Mouse (Mus musculus) CH12F3 (cell line): ENCODE data around the gene Dennd2a.
"Not testable (repeated sequence)": the region's sequence is repeated elsewhere in the genome, so short reads cannot be mapped to it uniquely, and the experiment has no call there.

Experiments
- in situ Hi-C: fragments of 300-500 bp; cut with MboI; formaldehyde crosslinking; loops from 2 replicates; pipeline ENCODE4 v1.14.3; 2020; ENCODE audit warnings: low sequenced_read_pairs

Dennd2a gene

GRCm38 (mm10) chr6:39455339-39456160, 102.1 kb downstream of the Dennd2a start:
- in situ Hi-C loops, result no loop called here

- in situ Hi-C loops, result no loop called here
Measured at GRCm38 (mm10) chr6:39454616-39455015, 103.1 kb downstream of the Dennd2a start.

DNA sequence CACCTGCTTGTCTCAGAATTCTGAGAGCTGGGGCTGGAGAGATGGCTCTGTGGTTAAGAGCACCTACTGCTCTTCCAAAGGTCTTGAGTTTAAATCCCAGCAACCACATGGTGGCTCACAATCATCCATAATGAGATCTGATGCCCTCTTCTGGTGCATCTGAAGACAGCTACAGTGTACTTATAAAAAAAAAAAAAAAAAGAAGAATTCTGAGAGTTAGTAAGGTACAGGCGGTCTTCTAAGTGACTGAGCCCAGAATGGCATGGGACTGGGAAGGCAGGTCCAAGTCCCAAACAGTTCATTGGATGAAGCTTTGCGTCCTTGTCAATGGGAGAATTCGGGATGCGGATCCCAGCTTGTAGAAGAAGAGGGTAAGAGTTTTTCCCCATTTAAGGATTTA, 104.1 kb downstream of the Dennd2a start:
- in situ Hi-C loops, result no loop called here

DNA sequence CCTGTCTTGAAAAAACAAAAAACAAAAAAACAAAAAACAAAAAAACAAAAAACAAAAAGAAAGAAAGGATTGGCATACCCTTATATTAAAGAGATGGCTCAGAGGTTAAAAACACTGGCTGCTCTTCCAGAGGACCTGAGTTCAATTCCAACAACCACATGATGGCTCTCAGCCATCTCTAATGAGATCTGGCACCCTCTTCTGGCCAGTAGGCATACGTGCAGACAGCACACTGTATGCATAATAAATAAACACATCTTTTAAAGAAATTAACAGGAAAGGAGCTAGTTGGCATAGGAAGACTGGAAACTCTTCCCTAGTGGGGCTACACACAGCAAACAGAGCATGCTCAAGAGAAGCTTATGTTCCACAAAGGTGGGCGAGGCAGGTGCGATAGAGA, 106.6 kb downstream of the Dennd2a start:
- in situ Hi-C loops, result no loop called here

- in situ Hi-C loops, result no loop called here
Measured at GRCm38 (mm10) chr6:39450580-39450979, 107.1 kb downstream of the Dennd2a start.

GRCm38 (mm10) chr6:39447429-39448185, 110.1 kb downstream of the Dennd2a start:
- in situ Hi-C loops, result no loop called here

DNA sequence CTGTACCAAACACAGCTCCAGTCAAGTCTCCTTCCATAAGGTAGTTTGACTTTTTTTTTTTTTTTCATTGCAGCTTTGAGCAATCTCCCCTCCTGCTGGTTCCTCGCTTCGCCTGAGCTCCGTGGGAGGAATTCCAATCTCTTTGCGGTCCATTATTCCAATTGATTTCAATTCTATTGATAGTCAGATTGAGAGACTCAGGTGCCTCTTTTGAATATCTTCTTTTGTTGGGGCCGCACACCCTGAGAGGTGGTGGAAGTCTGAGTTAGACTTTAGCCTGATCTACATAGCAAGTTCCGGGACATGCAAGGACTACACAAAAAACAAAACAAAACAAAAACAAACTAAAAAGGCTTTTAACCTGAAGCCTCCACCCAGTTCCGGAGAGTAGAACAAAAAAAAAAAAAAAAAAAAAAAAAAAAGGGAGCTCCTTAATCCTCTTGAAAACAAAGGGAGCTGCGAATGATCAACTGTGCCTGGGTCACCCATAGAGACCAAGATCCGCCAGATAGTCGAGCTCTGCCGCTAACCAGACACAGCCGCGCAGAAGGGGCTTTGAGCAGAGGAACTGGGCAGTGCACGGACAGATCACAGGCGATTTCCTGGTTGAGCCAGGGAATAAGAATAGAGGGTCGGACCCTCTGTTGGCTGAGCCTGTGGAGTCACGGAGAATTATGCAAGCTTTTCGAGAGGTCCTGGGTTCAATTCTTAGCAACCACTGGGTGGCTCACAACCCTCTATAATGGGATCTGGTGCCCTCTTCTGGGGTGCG, 111.7 kb downstream of the Dennd2a start:
- in situ Hi-C loops, result no loop called here

DNA sequence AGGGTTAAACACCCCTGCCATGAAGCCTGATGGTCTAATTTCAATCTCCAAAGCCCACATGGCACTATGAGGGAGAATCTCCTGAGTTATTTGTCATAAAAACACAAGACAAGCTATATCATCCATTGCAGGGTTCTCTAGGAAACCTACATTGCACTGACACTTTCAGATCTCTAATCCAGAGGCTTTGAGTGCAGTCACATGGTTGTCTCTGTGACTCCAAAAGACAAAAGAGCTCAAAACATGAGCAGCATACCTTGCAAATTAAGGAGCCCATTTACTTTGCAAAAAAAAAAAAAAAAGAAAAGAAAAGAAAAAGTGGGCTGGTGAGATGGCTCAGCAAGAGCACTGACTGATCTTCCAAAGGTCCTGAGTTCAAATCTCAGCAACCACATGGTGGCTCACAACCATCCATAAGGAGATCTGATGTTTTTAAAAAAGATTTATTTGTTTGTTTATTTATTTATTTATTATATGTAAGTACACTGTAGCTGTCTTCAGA, 114.8 kb downstream of the Dennd2a start:
- in situ Hi-C loops, result no loop called here

GRCm38 (mm10) chr6:39440207-39440606, 117.5 kb downstream of the Dennd2a start:
- in situ Hi-C loops, result no loop called here

DNA sequence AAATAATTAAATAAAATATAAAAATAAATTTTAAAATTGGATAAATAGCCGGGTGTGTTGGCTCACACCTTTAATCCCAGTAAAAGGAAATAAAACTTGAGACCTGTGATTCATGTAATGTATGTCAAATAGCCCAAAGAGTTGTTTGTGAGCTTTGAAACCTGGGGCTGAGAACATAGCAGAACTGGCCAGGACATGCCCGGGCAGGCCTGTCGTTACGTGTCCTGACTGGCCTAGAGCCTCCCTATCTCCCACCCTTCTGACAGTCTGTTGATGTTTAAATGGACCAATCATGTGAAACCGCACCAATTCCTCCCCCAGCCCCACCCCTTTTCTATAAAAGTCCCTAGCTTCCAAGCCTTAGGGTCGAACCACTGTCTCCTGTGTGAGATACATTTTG, 120.1 kb downstream of the Dennd2a start:
- in situ Hi-C loops, result not testable (repeated sequence)

DNA sequence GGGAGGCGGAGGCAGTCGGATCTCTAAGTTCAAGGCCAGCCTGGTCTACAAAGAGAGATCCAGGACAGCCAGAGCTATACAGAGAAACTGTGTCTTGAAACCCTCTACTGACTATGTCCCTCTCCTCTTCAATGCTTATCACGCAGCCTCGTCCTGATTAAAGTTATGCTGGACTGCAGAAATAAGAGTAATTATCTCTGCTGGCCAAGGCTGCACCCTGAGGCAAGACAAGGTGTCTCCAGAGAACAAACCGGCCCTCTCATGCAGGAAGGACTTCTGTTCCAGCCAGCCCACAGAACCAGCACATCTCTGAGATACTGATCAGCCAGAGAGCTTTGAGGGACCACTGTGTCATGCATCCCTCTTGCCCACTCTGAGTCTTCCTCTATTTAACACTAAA, 121.8 kb downstream of the Dennd2a start:
- in situ Hi-C loops, result no loop called here

GRCm38 (mm10) chr6:39434886-39435492, 122.7 kb downstream of the Dennd2a start:
- in situ Hi-C loops, result no loop called here

DNA sequence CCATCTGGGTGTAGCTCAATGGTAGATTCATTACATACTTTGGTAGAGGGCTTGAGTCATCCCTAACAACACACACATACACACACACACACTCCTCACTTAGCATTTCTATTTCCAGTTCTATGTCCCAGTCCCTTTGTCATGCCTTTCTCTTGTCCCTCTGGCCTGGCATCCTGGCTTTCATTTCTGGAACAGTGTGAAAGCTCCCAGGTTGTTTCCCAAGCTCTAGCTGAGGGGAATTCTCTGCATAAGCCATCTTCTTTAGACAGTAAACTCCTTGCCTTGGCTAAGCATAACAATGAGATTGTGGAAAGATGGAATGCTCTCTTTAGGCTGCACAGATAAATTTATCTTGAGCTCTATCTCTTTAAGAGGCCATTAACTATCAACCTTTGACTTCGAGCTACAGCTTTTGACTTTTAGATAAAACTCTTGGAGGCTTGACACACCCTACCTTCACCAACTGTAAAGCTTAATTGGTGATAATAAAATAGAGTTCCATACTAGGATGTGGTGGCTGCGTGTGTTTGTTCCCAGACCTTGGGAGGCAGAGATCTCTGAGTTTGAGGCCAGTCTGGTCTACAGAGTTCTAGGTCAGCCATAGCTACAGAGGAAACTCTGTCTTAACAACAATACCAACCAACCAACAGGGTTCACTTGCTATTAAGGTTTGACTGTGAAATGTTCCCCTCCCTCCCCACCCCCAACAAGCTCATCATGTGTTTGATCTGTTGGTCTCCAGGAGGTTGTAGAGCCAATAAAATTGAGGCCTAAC, 123.4 kb downstream of the Dennd2a start:
- in situ Hi-C loops, result no loop called here

GRCm38 (mm10) chr6:39433701-39434100, 124.0 kb downstream of the Dennd2a start:
- in situ Hi-C loops, result no loop called here

DNA sequence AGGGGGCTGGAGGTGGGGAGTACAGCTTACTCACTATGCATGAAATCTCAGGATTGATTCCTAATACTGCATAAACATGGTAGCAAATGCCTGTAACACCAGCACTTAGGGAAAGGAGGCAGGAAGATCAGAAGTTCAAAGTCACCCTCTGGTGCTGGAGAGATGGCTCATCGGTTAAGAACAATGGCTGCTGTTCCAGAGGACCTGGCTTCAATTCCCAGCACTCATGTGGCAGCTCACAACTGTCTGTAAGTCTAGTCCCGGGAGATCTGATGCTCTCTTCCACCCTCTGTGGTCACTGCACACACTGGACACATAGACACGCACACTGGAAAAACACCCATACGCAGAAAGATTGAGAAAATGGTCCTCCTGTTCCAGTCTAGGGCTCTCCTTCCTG, 124.5 kb downstream of the Dennd2a start:
- in situ Hi-C loops, result no loop called here

GRCm38 (mm10) chr6:39430722-39431121, 126.9 kb downstream of the Dennd2a start:
- in situ Hi-C loops, result no loop called here

DNA sequence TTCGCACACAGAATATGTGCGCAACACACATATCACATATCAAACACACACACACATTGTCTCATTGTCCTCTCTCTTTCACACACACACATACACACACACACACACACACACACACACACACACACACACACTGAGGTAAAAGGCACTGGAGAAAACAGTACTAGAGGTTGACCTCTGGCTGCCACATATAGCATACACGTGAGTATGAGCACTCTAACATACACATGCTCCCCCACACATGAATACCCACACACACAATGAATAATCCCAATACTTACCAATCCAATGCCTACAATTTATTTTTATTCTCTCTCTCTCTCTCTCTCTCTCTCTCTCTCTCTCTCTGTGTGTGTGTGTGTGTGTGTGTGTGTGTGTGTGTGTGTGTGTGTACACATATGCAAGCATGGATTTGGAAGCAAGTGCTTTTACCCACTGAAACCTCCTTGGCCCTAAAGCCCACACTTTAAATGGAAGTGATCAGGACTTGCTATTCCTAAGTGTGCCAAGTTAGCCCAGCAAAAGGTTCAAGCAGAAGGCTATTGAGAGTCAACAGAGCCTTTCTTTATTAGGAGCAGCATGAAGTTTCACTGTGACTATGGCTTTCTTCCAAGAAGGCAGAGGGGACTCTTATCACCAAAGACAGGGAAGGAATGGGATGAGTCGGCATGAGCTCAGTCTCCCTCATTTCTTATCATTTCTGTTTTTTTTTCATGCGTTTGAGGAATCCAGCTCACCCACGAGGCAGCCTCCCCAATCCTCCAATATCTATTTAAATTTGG, 128.5 kb downstream of the Dennd2a start:
- in situ Hi-C loops, result no loop called here

DNA sequence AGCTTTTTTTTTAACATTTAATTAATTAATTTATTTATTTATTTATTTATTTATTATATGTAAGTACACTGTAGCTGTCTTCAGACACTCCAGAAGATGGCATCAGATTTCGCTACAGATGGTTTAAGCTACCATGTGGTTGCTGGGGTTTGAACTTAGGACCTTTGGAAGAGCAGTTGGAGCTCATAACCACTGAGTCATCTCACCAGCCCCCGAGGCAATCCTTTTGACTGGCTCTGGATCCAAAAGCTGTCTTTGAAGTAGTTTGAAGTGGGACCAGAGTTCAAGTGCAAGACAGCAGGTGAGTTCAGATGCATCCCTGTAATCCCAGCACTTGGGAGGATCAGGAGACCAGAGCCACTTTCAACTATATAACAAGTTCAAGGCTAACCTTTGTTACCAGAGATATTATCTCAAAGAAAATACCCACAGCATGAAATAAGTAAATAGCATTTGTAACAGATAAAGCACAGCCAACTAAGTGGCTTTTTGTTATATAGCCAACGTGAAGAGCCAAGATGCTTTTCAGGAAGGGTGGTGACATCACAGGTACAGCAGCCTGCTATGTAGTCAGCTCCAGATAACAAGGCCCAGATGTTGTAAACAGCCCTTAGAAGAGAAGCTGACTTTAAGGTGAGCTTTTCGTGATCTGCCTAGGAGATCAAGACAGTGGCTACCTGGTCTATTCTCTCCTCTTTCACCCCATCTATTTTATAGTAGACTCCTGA, 130.2 kb downstream of the Dennd2a start:
- in situ Hi-C loops, result no loop called here

DNA sequence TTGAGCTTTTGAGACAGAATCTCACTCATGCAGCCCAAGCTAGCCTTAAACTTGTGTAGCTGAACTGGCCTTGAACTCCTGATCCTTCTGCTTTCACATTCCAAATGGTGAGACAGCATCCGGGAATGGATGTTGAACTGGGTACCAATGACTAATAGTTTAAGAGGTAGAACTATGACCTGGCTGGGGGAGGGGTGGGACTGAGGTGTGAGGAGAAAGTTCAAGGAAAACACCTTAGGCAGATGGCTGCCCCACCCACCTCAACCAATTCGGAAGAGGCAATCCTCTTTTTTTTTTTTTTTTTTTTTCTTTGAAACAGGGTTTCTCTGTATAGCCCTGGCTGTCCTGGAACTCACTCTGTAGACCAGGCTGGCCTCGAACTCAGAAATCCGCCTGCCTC, 130.9 kb downstream of the Dennd2a start:
- in situ Hi-C loops, result no loop called here
